Mouse (Mus musculus) liver, embryonic 13.5 days (tissue): ENCODE measurements around the gene Nyap1. TPM values are rescaled to one million over a fixed set of nuclear protein-coding genes. Genes with fewer than 3 reads are reported as not detected.

Experiments used
- ATAC-seq: fragments of 200-750 bp; cut with Nextera tagmentation; 2 replicates; pipeline ENCODE4 v1.8.0; 2017; ENCODE audit warnings: low read depth, mild to moderate bottlenecking, moderate number of reproducible peaks, moderate library complexity
- DNase-seq: peaks from one replicate; pipeline ENCODE4 v3.0.0; 2022
- H3K27ac ChIP-seq: fragments of 300-500 bp; sonication (generic); 2 replicates; pipeline ENCODE4 v1.5.1; 2015; ENCODE audit warnings: moderate library complexity, mild to moderate bottlenecking, inconsistent platforms
- H3K27me3 ChIP-seq: fragments of 300-500 bp; sonication (generic); 2 replicates; pipeline ENCODE4 v1.6.1; 2015; ENCODE audit warnings: mild to moderate bottlenecking, inconsistent platforms
- H3K36me3 ChIP-seq: fragments of 300-500 bp; sonication (generic); 2 replicates; pipeline ENCODE4 v1.6.1; 2015; ENCODE audit warnings: mild to moderate bottlenecking, inconsistent platforms
- H3K4me1 ChIP-seq: fragments of 300-500 bp; sonication (generic); replicated peaks from 2 replicates; pipeline ENCODE4 v1.6.1; 2015; ENCODE audit warnings: inconsistent platforms
- H3K4me2 ChIP-seq: fragments of 300-500 bp; sonication (generic); 2 replicates; pipeline ENCODE4 v1.6.1; 2015; ENCODE audit warnings: inconsistent platforms, mild to moderate bottlenecking, moderate library complexity
- H3K4me3 ChIP-seq: fragments of 300-500 bp; sonication (generic); replicated peaks from 2 replicates; pipeline ENCODE4 v1.5.1; 2015; ENCODE audit warnings: mild to moderate bottlenecking, inconsistent platforms
- H3K9ac ChIP-seq: fragments of 300-500 bp; sonication (generic); 2 replicates; pipeline ENCODE4 v1.6.1; 2015; ENCODE audit warnings: mild to moderate bottlenecking, inconsistent platforms
- H3K9me3 ChIP-seq: fragments of 300-500 bp; sonication (generic); replicated peaks from 2 replicates; pipeline ENCODE4 v1.6.1; 2016; ENCODE audit warnings: inconsistent platforms
- WGBS: fragments of 180-500 bp; shearing (Covaris S2); methylation state at CpG from one replicate; pipeline ENCODE4 v1.1.7; 2015; ENCODE audit not compliant: insufficient replicate concordance; 5-methylcytosine and 5-hydroxymethylcytosine counted together
- polyA plus RNA-seq: library from polyadenylated mRNA; unstranded; fragments of >200 nt; fragmentation: Nextera tagmentation; extraction: Ambion mirVana; gene quantifications from 2 replicates; pipeline ENCODE4 v1.2.1, GENCODE M21; 2015

Gene Nyap1
- 0.17 and 0.19 TPM in 2 replicates for polyA plus RNA-seq

GRCm38 (mm10) chr5:137741023-137741931 is at the start of gene Nyap1:
Gene Nyap1, minus strand, starts transcription at chr5:137741607.
- H3K36me3 ChIP-seq, result no peaks in the 10 kb centered on the region
- 1% methylated on average over 66 of the region's 71 CpGs for WGBS
- H3K9ac ChIP-seq, result peak within 1 kb of the TSS; percentile 88
- H3K4me2 ChIP-seq, result peak within 1 kb of the TSS; percentile 99
- ATAC-seq (peak; percentile 78), DNase-seq (peak; percentile 83)
- no peaks in the 10 kb centered on the region for H3K27me3 ChIP-seq
- H3K27ac ChIP-seq, result peak within 1 kb of the TSS; percentile 79
- H3K9me3 ChIP-seq, result no peaks in the 10 kb centered on the region
- peaks cover 67% of the 10 kb centered on the region for H3K4me1 ChIP-seq
- peak within 1 kb of the TSS; percentile 71 for H3K4me3 ChIP-seq

- Histone ChIP-seq H3K9ac (no peak overlapping the region), H3K27me3 (0 out of 2 replicates have a peak, but pooled peaks cover 6% of the 10 kb centered on the region), H3K4me1 (peaks cover 21% of the 10 kb centered on the region), H3K4me2 (no peak overlapping the region), H3K36me3 (peaks cover 9% of the 10 kb centered on the region), H3K4me3 (no peak overlapping the region), H3K27ac (no peak overlapping the region), H3K9me3 (no peaks in the 10 kb centered on the region)
- ATAC-seq, result no peak
- 78% methylated on average over 2 of the region's 2 CpGs for WGBS
- DNase-seq, result no peak
Observed at GRCm38 (mm10) chr5:137788946-137789531, 47.6 kb upstream of the Nyap1 start.

- H3K27me3 ChIP-seq, result 0 out of 2 replicates have a peak, but pooled peaks cover 6% of the 10 kb centered on the region
- 0 out of 2 replicates have a peak overlapping the region, but pooled peaks have one; percentile 84 for H3K4me3 ChIP-seq
- H3K9ac ChIP-seq, result no peak overlapping the region
- no peak overlapping the region for H3K27ac ChIP-seq
- peak overlapping the region; percentile 99 for H3K4me2 ChIP-seq
- ATAC-seq (no peak), DNase-seq (no peak)
- 66% methylated on average over 24 of the region's 24 CpGs for WGBS
- H3K9me3 ChIP-seq, result no peaks in the 10 kb centered on the region
- H3K36me3 ChIP-seq, result peaks cover 17% of the 10 kb centered on the region
- H3K4me1 ChIP-seq, result peaks cover 30% of the 10 kb centered on the region
Observed at GRCm38 (mm10) chr5:137788171-137788570, 46.8 kb upstream of the Nyap1 start.

- DNase-seq (peak; percentile 91), ATAC-seq (peak; percentile 70)
- Histone ChIP-seq H3K27ac (peak within 1 kb of the TSS; percentile 99), H3K9ac (peak within 1 kb of the TSS; percentile 97), H3K9me3 (no peaks in the 10 kb centered on the region), H3K36me3 (peaks cover 26% of the 10 kb centered on the region), H3K4me2 (peak within 1 kb of the TSS; percentile 99), H3K4me3 (peak within 1 kb of the TSS; percentile 84), H3K4me1 (peaks cover 37% of the 10 kb centered on the region), H3K27me3 (0 out of 2 replicates have a peak, but pooled peaks cover 3% of the 10 kb centered on the region)
- WGBS, result under 1% methylated on average over 48 of the region's 48 CpGs
Observed at GRCm38 (mm10) chr5:137787151-137787928, 45.9 kb upstream of the Nyap1 start, which contains the start of the genes Mepce and Zcwpw1. Gene Mepce, minus strand, starts transcription at chr5:137787655. Gene Zcwpw1, plus strand, starts transcription at chr5:137787798.

- Histone ChIP-seq H3K4me1 (peaks cover 46% of the 10 kb centered on the region), H3K4me3 (peak overlapping the region; percentile 84), H3K36me3 (peaks cover 36% of the 10 kb centered on the region), H3K9me3 (no peaks in the 10 kb centered on the region), H3K4me2 (peak overlapping the region; percentile 99), H3K27ac (peak overlapping the region; percentile 99), H3K9ac (peak overlapping the region; percentile 97), H3K27me3 (0 out of 2 replicates have a peak, but pooled peaks cover 3% of the 10 kb centered on the region)
- peak; percentile 98 for DNase-seq
- peak; percentile 84 for ATAC-seq
- under 1% methylated on average over 79 of the region's 79 CpGs for WGBS
Observed at GRCm38 (mm10) chr5:137786109-137786942, 44.9 kb upstream of the Nyap1 start.

GRCm38 (mm10) chr5:137785164-137786031 is 44.0 kb upstream of the Nyap1 start:
- Histone ChIP-seq H3K27ac (peak overlapping the region; percentile 99), H3K36me3 (peaks cover 45% of the 10 kb centered on the region), H3K4me2 (peak overlapping the region; percentile 99), H3K9me3 (no peaks in the 10 kb centered on the region), H3K4me1 (peaks cover 50% of the 10 kb centered on the region), H3K4me3 (peak overlapping the region; percentile 84), H3K27me3 (0 out of 2 replicates have a peak, but pooled peaks cover 3% of the 10 kb centered on the region), H3K9ac (peak overlapping the region; percentile 97)
- DNase-seq (peak; percentile 38), ATAC-seq (peak; percentile 15)
- WGBS, result 2% methylated on average over 50 of the region's 62 CpGs

GRCm38 (mm10) chr5:137784546-137784945 is 43.1 kb upstream of the Nyap1 start:
- H3K9me3 ChIP-seq, result no peaks in the 10 kb centered on the region
- DNase-seq, result no peak
- H3K27ac ChIP-seq, result peak overlapping the region; percentile 99
- peaks cover 59% of the 10 kb centered on the region for H3K4me1 ChIP-seq
- H3K27me3 ChIP-seq, result 0 out of 2 replicates have a peak, but pooled peaks cover 3% of the 10 kb centered on the region
- 73% methylated on average over 14 of the region's 14 CpGs for WGBS
- H3K36me3 ChIP-seq, result peaks cover 50% of the 10 kb centered on the region
- no peak for ATAC-seq
- peak overlapping the region; percentile 99 for H3K4me2 ChIP-seq
- peak overlapping the region; percentile 97 for H3K9ac ChIP-seq
- peak overlapping the region; percentile 84 for H3K4me3 ChIP-seq

GRCm38 (mm10) chr5:137783901-137784540 is 42.6 kb upstream of the Nyap1 start:
- Histone ChIP-seq H3K36me3 (peaks cover 50% of the 10 kb centered on the region), H3K27me3 (0 out of 2 replicates have a peak, but pooled peaks cover 3% of the 10 kb centered on the region), H3K27ac (peak overlapping the region; percentile 99), H3K9ac (peak overlapping the region; percentile 97), H3K4me2 (peak overlapping the region; percentile 99), H3K9me3 (no peaks in the 10 kb centered on the region), H3K4me1 (peaks cover 61% of the 10 kb centered on the region), H3K4me3 (peak overlapping the region; percentile 84)
- DNase-seq, result no peak
- 56% methylated on average over 9 of the region's 9 CpGs for WGBS
- no peak for ATAC-seq
